Mouse (Mus musculus) heart, postnatal 0 days (tissue): ENCODE results near the gene Grid2.

ENCODE experiments used
- CTCF ChIP-seq: IDR thresholded peaks from 2 replicates; pipeline ENCODE4 v1.5.1; 2016; ENCODE audit warnings: antibody characterized with exemption, control low read depth, low read depth
- EP300 ChIP-seq: IDR thresholded peaks from 2 replicates; pipeline ENCODE4 v1.6.1; 2016; ENCODE audit warnings: antibody characterized with exemption, low read depth

GRCm38 (mm10) chr6:63733740-63734139, 478.1 kb downstream of the Grid2 start:
- TF ChIP-seq CTCF (no peak), EP300 (no peak)
